Mouse (Mus musculus) hindbrain, postnatal 0 days (tissue): ENCODE measurements at regions not wholly inside any gene's neighbourhood (a gene's known extent, or its start where the extent isn't known, plus 50 kb on each side); places are given as distances from the start of the nearest gene placed in this dataset.

ENCODE experiments used
- ATAC-seq: fragments of 200-750 bp; cut with Nextera tagmentation; 2 replicates; pipeline ENCODE4 v1.8.0; 2017; ENCODE audit warnings: mild to moderate bottlenecking, moderate TSS enrichment, moderate library complexity
- DNase-seq: peaks from one replicate; pipeline ENCODE4 v3.0.0-alpha.2; 2015; ENCODE audit warnings: low spot score
- H3K27ac ChIP-seq: fragments of 300-500 bp; sonication (generic); 2 replicates; pipeline ENCODE4 v1.5.1; 2014; ENCODE audit warnings: mild to moderate bottlenecking
- H3K27me3 ChIP-seq: fragments of 300-500 bp; sonication (generic); 2 replicates; pipeline ENCODE4 v1.6.1; 2014; ENCODE audit warnings: low read length, mixed read lengths; ENCODE audit not compliant: insufficient read depth
- H3K36me3 ChIP-seq: fragments of 300-500 bp; sonication (generic); 2 replicates; pipeline ENCODE4 v1.6.1; 2014; ENCODE audit warnings: low read length, mixed read lengths; ENCODE audit not compliant: insufficient read depth
- H3K4me1 ChIP-seq: fragments of 300-500 bp; sonication (generic); 2 replicates; pipeline ENCODE4 v1.6.1; 2014; ENCODE audit warnings: antibody characterized with exemption, low read length, mixed read lengths; ENCODE audit not compliant: insufficient read depth
- H3K4me2 ChIP-seq: fragments of 300-500 bp; sonication (generic); 2 replicates; pipeline ENCODE4 v1.6.1; 2014; ENCODE audit warnings: low read depth, mild to moderate bottlenecking, low read length, moderate library complexity, mixed read lengths
- H3K4me3 ChIP-seq: fragments of 300-500 bp; sonication (generic); 2 replicates; pipeline ENCODE4 v1.5.1; 2014; ENCODE audit warnings: low read length
- H3K9ac ChIP-seq: fragments of 300-500 bp; sonication (generic); replicated peaks from 2 replicates; pipeline ENCODE4 v1.6.1; 2014; ENCODE audit warnings: mild to moderate bottlenecking, low read length, moderate library complexity, mixed read lengths
- H3K9me3 ChIP-seq: fragments of 300-500 bp; sonication (generic); 2 replicates; pipeline ENCODE4 v1.6.1; 2016; ENCODE audit warnings: low read length, mixed read lengths
- CTCF ChIP-seq: IDR thresholded peaks from 2 replicates; pipeline ENCODE4 v1.5.1; 2016; ENCODE audit warnings: antibody characterized with exemption, control low read depth, low read depth
- WGBS: fragments of 180-500 bp; shearing (Covaris S2); extraction: QIAGEN DNeasy Blood & Tissue Kit; methylation state at CpG from one replicate; pipeline ENCODE4 v1.1.7; 2014; 5-methylcytosine and 5-hydroxymethylcytosine counted together

- no peak for ATAC-seq
- no peaks in the 10 kb centered on the region for H3K27me3 ChIP-seq
- H3K9me3 ChIP-seq: no peaks in the 10 kb centered on the region
- H3K4me3 ChIP-seq: no peak overlapping the region
- no peak for DNase-seq
- no peak overlapping the region for H3K4me2 ChIP-seq
- H3K27ac ChIP-seq: no peak overlapping the region
- H3K36me3 ChIP-seq: no peaks in the 10 kb centered on the region
- H3K4me1 ChIP-seq: no peaks in the 10 kb centered on the region
- no peak overlapping the region for H3K9ac ChIP-seq
- TF ChIP-seq CTCF: no peak
- 92% methylated on average over 2 of the region's 2 CpGs for WGBS
Measured at GRCm38 (mm10) chr6:31268057-31268456, 130.5 kb upstream of the Mkln1 start.

- Histone ChIP-seq H3K9me3 (no peaks in the 10 kb centered on the region), H3K27ac (no peak overlapping the region), H3K4me1 (no peaks in the 10 kb centered on the region), H3K36me3 (no peaks in the 10 kb centered on the region), H3K4me3 (no peak overlapping the region), H3K4me2 (no peak overlapping the region), H3K9ac (no peak overlapping the region), H3K27me3 (no peaks in the 10 kb centered on the region)
- 34% methylated on average over 5 of the region's 5 CpGs for WGBS
- DNase-seq (no peak), ATAC-seq (no peak)
- no peak for TF ChIP-seq CTCF
Measured at GRCm38 (mm10) chr6:31273816-31274215, 124.7 kb upstream of the Mkln1 start.

GRCm38 (mm10) chr6:31274236-31274635 is 124.3 kb upstream of the Mkln1 start:
- H3K4me1 ChIP-seq: no peaks in the 10 kb centered on the region
- H3K4me2 ChIP-seq: no peak overlapping the region
- no peaks in the 10 kb centered on the region for H3K36me3 ChIP-seq
- no peaks in the 10 kb centered on the region for H3K27me3 ChIP-seq
- ATAC-seq: no peak
- DNase-seq: no peak
- H3K9me3 ChIP-seq: no peaks in the 10 kb centered on the region
- no peak overlapping the region for H3K9ac ChIP-seq
- no peak for TF ChIP-seq CTCF
- no peak overlapping the region for H3K27ac ChIP-seq
- H3K4me3 ChIP-seq: no peak overlapping the region
- 37% methylated on average over 11 of the region's 11 CpGs for WGBS

- Histone ChIP-seq H3K4me3 (no peak overlapping the region), H3K36me3 (no peaks in the 10 kb centered on the region), H3K27me3 (no peaks in the 10 kb centered on the region), H3K4me1 (no peaks in the 10 kb centered on the region), H3K27ac (no peak overlapping the region), H3K4me2 (no peak overlapping the region), H3K9me3 (no peaks in the 10 kb centered on the region), H3K9ac (no peak overlapping the region)
- DNase-seq (peak; percentile 9), ATAC-seq (peak; percentile 59; the same call in 1 of the 2 replicates)
- WGBS: 41% methylated on average over 9 of the region's 9 CpGs
- TF ChIP-seq CTCF: no peak
Measured at GRCm38 (mm10) chr6:31277792-31278191, 120.7 kb upstream of the Mkln1 start.

- Histone ChIP-seq H3K9ac (no peak overlapping the region), H3K4me1 (peaks cover 4% of the 10 kb centered on the region; the same call in 1 of the 2 replicates), H3K36me3 (no peaks in the 10 kb centered on the region), H3K27me3 (no peaks in the 10 kb centered on the region), H3K4me3 (no peak overlapping the region), H3K9me3 (no peaks in the 10 kb centered on the region), H3K27ac (no peak overlapping the region), H3K4me2 (no peak overlapping the region)
- TF ChIP-seq CTCF: no peak
- ATAC-seq: no peak
- WGBS: 33% methylated on average over 8 of the region's 8 CpGs
- no peak for DNase-seq
Measured at GRCm38 (mm10) chr6:31283973-31284372, 114.6 kb upstream of the Mkln1 start.

- H3K36me3 ChIP-seq: no peaks in the 10 kb centered on the region
- DNase-seq (no peak), ATAC-seq (no peak)
- H3K4me3 ChIP-seq: no peak overlapping the region
- H3K27ac ChIP-seq: no peak overlapping the region
- TF ChIP-seq CTCF: no peak
- H3K4me2 ChIP-seq: no peak overlapping the region
- no peaks in the 10 kb centered on the region for H3K27me3 ChIP-seq
- WGBS: 77% methylated on average over 10 of the region's 10 CpGs
- H3K4me1 ChIP-seq: peaks cover 7% of the 10 kb centered on the region; the same call in 1 of the 2 replicates
- no peak overlapping the region for H3K9ac ChIP-seq
- H3K9me3 ChIP-seq: no peaks in the 10 kb centered on the region
Measured at GRCm38 (mm10) chr6:31284390-31284789, 114.1 kb upstream of the Mkln1 start.

- Histone ChIP-seq H3K4me2 (peak overlapping the region; percentile 33), H3K4me1 (peaks cover 7% of the 10 kb centered on the region; the same call in 1 of the 2 replicates)
- ATAC-seq: peak; percentile 40; the same call in 1 of the 2 replicates
Measured at GRCm38 (mm10) chr6:31285064-31285463, 113.5 kb upstream of the Mkln1 start.

More at GRCm38 (mm10) chr6:31285064-31285463, 113.5 kb upstream of the Mkln1 start:
- Histone ChIP-seq H3K4me3 (no peak overlapping the region), H3K9me3 (no peaks in the 10 kb centered on the region), H3K36me3 (no peaks in the 10 kb centered on the region), H3K9ac (no peak overlapping the region), H3K27ac (no peak overlapping the region), H3K27me3 (no peaks in the 10 kb centered on the region)
- TF ChIP-seq CTCF: no peak
- 50% methylated on average over 19 of the region's 19 CpGs for WGBS
- DNase-seq: no peak
